Mouse (Mus musculus): Measurements from ENCODE around the gene Myadml2.
"Not testable (repeated sequence)": the region's sequence is repeated elsewhere in the genome, so short reads cannot be mapped to it uniquely, and the experiment has no call there.

Gene Myadml2

GRCm38 (mm10) chr11:120648001-120648476, at the start of gene Myadml2:
TSS of gene Myadml2 (minus strand) at chr11:120648158.
- in situ Hi-C loops (cut with MboI; ENCODE audit: unreplicated experiment in 2 of 2) = no loop called here

GRCm38 (mm10) chr11:120697741-120698140, 49.8 kb upstream of the Myadml2 start:
- in situ Hi-C loops (cut with MboI; ENCODE audit: unreplicated experiment in 2 of 2) = no loop called here

- in situ Hi-C loops (cut with MboI; ENCODE audit: unreplicated experiment in 2 of 2) = no loop called here
Observed at GRCm38 (mm10) chr11:120696568-120696967, 48.6 kb upstream of the Myadml2 start.

GRCm38 (mm10) chr11:120695641-120696040, 47.7 kb upstream of the Myadml2 start:
- in situ Hi-C loops (cut with MboI; ENCODE audit: unreplicated experiment in 2 of 2) = no loop called here

- in situ Hi-C loops (cut with MboI; ENCODE audit: unreplicated experiment in 2 of 2) = no loop called here
Observed at GRCm38 (mm10) chr11:120695184-120695583, 47.2 kb upstream of the Myadml2 start.

GRCm38 (mm10) chr11:120693461-120693860, 45.5 kb upstream of the Myadml2 start:
- in situ Hi-C loops (cut with MboI; ENCODE audit: unreplicated experiment in 2 of 2) = no loop called here

- in situ Hi-C loops (cut with MboI; ENCODE audit: unreplicated experiment in 2 of 2) = no loop called here
Observed at GRCm38 (mm10) chr11:120692471-120693011, 44.6 kb upstream of the Myadml2 start.

GRCm38 (mm10) chr11:120689365-120689764, 41.4 kb upstream of the Myadml2 start:
- in situ Hi-C loops (cut with MboI; ENCODE audit: unreplicated experiment in 2 of 2) = no loop called here

GRCm38 (mm10) chr11:120686650-120687272, 38.8 kb upstream of the Myadml2 start:
- in situ Hi-C loops (cut with MboI; ENCODE audit: unreplicated experiment in 2 of 2) = no loop called here

- in situ Hi-C loops (cut with MboI; ENCODE audit: unreplicated experiment in 2 of 2) = loop anchor here in 1 of 2 experiments (5.0 kb wide), 1 partner anchor 62 kb away; no protein-coding TSS in a partner anchor
Observed at GRCm38 (mm10) chr11:120684660-120685059, 36.7 kb upstream of the Myadml2 start.

GRCm38 (mm10) chr11:120684086-120684485, 36.1 kb upstream of the Myadml2 start:
- in situ Hi-C loops (cut with MboI; ENCODE audit: unreplicated experiment in 2 of 2) = loop anchor here in 1 of 2 experiments (5.0 kb wide), 1 partner anchor 62 kb away; no protein-coding TSS in a partner anchor

GRCm38 (mm10) chr11:120683536-120683935, 35.6 kb upstream of the Myadml2 start:
- in situ Hi-C loops (cut with MboI; ENCODE audit: unreplicated experiment in 2 of 2) = loop anchor here in 1 of 2 experiments (5.0 kb wide), 1 partner anchor 61 kb away; no protein-coding TSS in a partner anchor

GRCm38 (mm10) chr11:120682683-120683082, 34.7 kb upstream of the Myadml2 start:
- in situ Hi-C loops (cut with MboI; ENCODE audit: unreplicated experiment in 2 of 2) = loop anchor here in 1 of 2 experiments (5.0 kb wide), 1 partner anchor 60 kb away; no protein-coding TSS in a partner anchor

- in situ Hi-C loops (cut with MboI; ENCODE audit: unreplicated experiment in 2 of 2) = loop anchor here in 1 of 2 experiments (5.0 kb wide), 1 partner anchor 58 kb away; no protein-coding TSS in a partner anchor
Observed at GRCm38 (mm10) chr11:120679909-120680308, 32.0 kb upstream of the Myadml2 start.

GRCm38 (mm10) chr11:120676951-120677350, 29.0 kb upstream of the Myadml2 start:
- in situ Hi-C loops (cut with MboI; ENCODE audit: unreplicated experiment in 2 of 2) = no loop called here

- in situ Hi-C loops (cut with MboI; ENCODE audit: unreplicated experiment in 2 of 2) = not testable (repeated sequence)
Observed at GRCm38 (mm10) chr11:120675875-120676274, 27.9 kb upstream of the Myadml2 start.

- in situ Hi-C loops (cut with MboI; ENCODE audit: unreplicated experiment in 2 of 2) = loop anchor here in 1 of 2 experiments (5.0 kb wide), 2 partner anchors 39 to 41 kb away; partner anchors contain the start of genes Cenpx, Lrrc45 and Mafg
Observed at GRCm38 (mm10) chr11:120673594-120674122, 25.7 kb upstream of the Myadml2 start.

- in situ Hi-C loops (cut with MboI; ENCODE audit: unreplicated experiment in 2 of 2) = loop anchor here in 1 of 2 experiments (5.0 kb wide), 2 partner anchors 39 to 41 kb away; partner anchors contain the start of genes Cenpx, Lrrc45 and Mafg
Observed at GRCm38 (mm10) chr11:120672687-120673593, 25.0 kb upstream of the Myadml2 start, which contains the start of gene Aspscr1. TSS of gene Aspscr1 (plus strand) at chr11:120672973.

GRCm38 (mm10) chr11:120666617-120667016, 18.7 kb upstream of the Myadml2 start:
- in situ Hi-C loops (cut with MboI; ENCODE audit: unreplicated experiment in 2 of 2) = no loop called here

- in situ Hi-C loops (cut with MboI; ENCODE audit: unreplicated experiment in 2 of 2) = no loop called here
Observed at GRCm38 (mm10) chr11:120665406-120665805, 17.4 kb upstream of the Myadml2 start.
